Mouse (Mus musculus): ENCODE data around the gene Stk32c.

The Stk32c gene

DNA sequence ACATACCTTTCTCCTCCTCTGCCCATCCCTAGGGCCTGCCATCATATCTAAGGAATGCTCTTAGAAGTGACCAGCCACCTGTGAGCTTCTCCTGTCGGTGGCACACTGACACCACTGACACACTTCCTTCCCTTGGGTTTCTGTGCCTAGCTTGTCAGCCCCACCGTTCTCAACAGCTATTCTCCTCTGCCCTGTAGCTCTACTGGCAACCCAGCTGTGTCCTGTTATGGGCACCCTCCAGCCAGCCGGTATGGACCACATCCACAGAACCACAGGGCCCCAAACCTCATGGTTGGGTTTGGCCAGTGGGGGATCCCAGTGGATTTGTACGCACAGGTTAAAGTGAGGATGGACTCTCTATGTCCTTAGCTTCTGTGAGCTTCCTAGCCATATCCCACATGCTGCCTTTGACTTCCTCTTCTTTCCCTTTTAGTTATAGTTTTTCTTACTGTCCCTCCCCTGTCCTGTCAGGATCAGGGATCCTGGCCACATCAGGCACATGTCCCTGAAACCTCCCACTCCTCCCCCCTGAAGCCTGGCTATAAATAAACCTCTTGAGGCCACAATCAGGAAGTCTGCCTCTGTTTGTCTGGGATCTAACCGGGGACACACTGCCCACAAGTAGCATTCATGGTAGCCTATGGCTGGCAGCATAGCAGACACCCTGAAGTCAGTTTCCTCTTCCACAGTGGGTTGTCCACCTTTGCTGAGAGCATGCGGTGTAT lies 15.5 kb upstream of the Stk32c start:
- DNase-seq (ENCODE audit: low spot score): no peak

DNA sequence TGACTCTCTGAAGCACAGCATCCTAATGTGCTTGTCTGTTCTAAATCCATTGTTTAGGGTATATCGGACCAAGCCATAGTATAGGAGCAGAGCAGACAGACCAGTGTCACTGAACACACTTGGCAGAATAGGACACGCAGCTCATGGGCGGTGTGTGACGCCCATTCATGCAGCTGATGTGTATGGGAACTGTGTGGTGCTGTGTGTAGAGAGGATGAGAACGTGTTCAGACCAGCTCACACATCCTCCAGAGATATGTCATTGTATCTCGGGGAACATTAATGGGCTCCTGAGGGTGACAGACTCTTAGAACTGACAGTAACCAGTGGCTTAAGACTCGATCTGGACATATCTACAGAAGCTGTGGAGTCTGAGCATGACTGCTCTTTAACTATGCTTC lies 13.3 kb upstream of the Stk32c start:
- DNase-seq (ENCODE audit: low spot score): no peak

GRCm38 (mm10) chr7:139224725-139225124 lies 11.6 kb upstream of the Stk32c start:
- DNase-seq (ENCODE audit: low spot score): peak; percentile 49

- no peak for DNase-seq (ENCODE audit: low spot score)
These were observed 11.0 kb upstream of the Stk32c start for GRCm38 (mm10) chr7:139224070-139224469.

DNA sequence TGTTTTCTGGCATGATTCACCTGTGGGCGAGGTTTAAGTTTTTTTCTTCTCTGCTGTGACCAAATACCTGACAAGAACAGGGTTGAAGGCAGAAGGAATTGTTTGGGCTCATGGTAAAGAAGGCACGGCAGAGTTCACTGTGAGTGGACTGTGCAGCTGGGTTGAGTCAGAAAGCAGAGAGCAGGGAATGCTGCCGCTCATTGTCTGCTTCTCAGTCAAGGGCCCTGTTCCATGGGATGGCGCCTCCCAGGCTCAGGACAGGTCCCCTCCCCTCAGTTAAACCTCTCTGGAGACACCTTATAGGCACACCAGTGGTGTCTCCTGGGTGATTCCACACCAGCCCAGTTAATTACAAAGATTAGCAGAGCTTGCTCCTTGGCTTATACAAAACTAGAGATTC lies 9.2 kb upstream of the Stk32c start:
- no peak for DNase-seq (ENCODE audit: low spot score)

GRCm38 (mm10) chr7:139221856-139222255 lies 8.7 kb upstream of the Stk32c start:
- DNase-seq (ENCODE audit: low spot score): no peak

GRCm38 (mm10) chr7:139221072-139221471 lies 8.0 kb upstream of the Stk32c start:
- no peak for DNase-seq (ENCODE audit: low spot score)

DNA sequence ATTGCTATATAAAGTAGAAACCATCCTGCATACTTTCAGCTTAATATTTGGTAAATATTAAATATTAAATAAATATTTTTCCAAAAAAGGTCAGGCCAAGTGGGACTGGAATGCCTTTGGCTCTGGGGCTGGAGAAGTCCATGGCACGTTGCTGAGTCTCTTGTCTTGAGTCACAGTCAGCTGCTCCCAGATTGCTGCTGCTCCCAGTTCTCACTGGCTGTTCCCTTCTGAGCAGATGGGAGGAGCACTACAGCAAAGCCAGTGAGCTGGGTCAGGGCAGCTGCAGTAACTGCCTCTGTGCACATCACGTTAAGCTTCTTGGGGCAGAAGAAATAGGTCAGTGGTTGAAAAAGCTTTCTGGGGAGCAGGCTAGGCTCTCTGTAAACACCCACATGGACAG lies 7.2 kb upstream of the Stk32c start:
- DNase-seq (ENCODE audit: low spot score): no peak

GRCm38 (mm10) chr7:139219486-139219885 lies 6.4 kb upstream of the Stk32c start:
- DNase-seq (ENCODE audit: low spot score): no peak

GRCm38 (mm10) chr7:139218641-139219415 lies 5.7 kb upstream of the Stk32c start:
- no peak for DNase-seq (ENCODE audit: low spot score)

GRCm38 (mm10) chr7:139217046-139217445 lies 3.9 kb upstream of the Stk32c start:
- no peak for DNase-seq (ENCODE audit: low spot score)

DNA sequence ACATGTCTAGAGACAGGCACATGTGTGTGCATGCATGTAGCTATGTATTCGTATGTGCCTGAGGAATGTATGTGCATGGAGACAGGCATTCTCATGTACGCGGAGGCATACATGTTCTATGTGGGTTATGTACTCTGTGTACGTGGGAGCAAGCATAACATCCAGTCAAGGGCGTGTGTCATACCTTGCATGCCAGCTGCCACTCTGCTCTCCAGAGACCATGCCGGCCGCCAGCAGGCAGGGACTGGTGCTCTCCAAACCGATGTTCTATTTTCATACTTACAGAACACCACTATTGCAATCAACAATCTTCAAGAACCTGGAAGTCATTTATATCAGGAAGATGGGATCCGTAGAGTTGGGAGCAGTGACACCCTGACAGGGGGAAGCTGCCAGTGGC lies 3.4 kb upstream of the Stk32c start:
- no peak for DNase-seq (ENCODE audit: low spot score)

- no peak for DNase-seq (ENCODE audit: low spot score)
These were observed 2.8 kb upstream of the Stk32c start for GRCm38 (mm10) chr7:139215946-139216345.

DNA sequence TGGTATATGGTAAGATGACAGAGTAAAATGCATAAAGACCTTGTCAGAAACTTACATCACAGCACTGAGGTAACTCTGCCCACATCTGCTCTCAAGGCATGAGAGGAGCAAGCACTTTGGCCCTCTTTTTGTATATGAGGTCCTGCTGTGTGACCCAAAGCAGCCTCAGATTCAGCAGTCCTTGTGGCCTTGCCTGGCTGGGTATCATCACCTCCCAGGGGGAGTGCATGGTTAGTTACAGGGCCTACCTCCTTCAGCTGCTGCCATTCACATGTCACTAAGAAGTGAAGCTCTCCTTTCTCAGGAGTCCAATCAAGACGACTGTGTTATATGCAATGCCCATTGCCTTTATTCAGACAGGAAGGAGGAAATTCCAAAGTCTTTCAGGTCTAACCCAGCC lies 2.4 kb upstream of the Stk32c start:
- DNase-seq (ENCODE audit: low spot score): no peak

GRCm38 (mm10) chr7:139214596-139215340 lies 1.7 kb upstream of the Stk32c start:
- DNase-seq (ENCODE audit: low spot score): no peak

GRCm38 (mm10) chr7:139214160-139214559 lies 1.1 kb upstream of the Stk32c start:
- DNase-seq (ENCODE audit: low spot score): no peak

DNA sequence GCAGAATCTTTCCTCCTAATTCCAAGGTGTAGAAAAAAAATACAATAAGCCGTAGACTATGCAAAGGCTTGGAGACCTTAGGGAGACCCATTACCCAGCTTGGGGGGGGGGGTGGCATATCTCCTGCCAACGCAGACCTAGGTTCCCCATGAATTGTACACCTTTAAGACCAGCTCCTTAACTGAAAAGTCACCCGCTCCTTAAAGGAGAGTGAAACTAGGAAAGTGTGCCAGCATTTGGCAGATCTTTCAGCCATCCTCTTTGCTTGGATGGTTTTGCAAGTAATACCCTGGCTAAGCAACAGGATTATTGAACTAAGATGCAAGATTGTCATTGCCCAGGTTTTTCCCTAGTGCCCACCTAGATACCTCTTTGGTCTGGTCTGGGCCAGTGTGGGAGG lies 644 bp upstream of the Stk32c start:
- DNase-seq (ENCODE audit: low spot score): no peak

GRCm38 (mm10) chr7:139211761-139212160 lies 1.3 kb downstream of the Stk32c start:
- DNase-seq (ENCODE audit: low spot score): no peak

DNA sequence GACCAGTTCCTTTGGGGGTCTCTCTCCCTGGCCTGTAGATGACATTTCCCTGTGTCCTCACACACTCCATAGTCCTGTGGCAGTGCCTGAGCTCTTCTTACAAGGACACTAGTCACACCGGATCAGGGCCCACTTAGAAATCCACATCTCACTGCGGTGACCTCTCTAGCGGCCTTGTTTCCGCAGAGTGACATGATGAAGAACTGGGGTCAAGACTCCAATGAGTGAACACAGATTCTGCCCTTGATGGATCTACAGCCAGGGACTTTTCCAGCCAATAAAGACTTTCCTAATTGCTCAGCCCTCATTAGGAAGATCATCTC lies 4.4 kb downstream of the Stk32c start:
- no peak for DNase-seq (ENCODE audit: low spot score)

DNA sequence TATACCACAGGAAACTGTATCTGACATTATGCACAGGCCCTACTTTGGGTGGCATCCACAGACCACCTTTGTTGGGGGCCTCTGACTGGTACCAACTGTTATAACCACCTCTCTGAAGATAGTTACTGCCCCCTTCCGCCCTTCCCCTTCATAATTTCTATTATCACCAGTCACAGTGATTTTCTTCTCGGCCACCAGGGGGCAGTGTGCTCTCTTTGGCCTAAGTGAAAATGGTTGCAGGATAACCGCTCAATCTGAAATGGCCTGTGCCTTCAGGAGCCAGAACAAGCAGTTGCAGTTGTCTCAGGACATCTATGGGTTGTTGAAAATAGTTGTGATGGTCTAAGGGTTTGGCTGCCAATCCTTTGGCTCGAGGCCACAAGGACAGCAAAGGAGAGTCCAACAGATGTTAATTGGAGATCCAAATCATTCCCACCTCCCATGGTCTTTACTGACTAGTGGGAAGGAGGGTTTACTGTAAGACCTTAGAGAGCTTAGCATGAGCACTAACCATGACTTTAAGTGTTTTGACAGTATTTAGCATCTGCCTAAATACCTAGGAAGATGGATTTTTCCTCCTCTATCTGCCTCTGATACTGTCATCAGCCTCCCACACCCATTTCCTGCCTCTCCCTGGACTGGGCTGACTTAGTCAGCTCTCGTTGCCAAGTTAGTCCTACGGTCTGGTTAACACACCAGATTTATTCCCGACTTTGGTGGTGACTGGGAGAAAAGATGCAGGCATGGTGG lies 4.9 kb downstream of the Stk32c start:
- peak; percentile 57 for DNase-seq (ENCODE audit: low spot score)

GRCm38 (mm10) chr7:139201209-139201608 lies 11.9 kb downstream of the Stk32c start:
- DNase-seq (ENCODE audit: low spot score): no peak

- no peak for DNase-seq (ENCODE audit: low spot score)
These were observed 13.0 kb downstream of the Stk32c start for GRCm38 (mm10) chr7:139200108-139200507.

Data from T-cell, adult 2 months (primary cell).